Mouse (Mus musculus): ENCODE data around the gene Cacna1d. TPM values are rescaled to one million over a fixed set of nuclear protein-coding genes. Genes with fewer than 3 reads are reported as not detected.

Cacna1d gene
- total RNA-seq, 1 experiment from 2014 or later, result 8.3 TPM

- ATAC-seq (ENCODE audit: extremely low read depth, insufficient number of reproducible peaks, low FRiP score, poor library complexity, severe bottlenecking), result no peak
Measured at GRCm38 (mm10) chr14:30190308-30190971, 300.8 kb downstream of the Cacna1d start.

- peak; percentile 57; the same call in 1 of the 2 replicates for ATAC-seq (ENCODE audit: extremely low read depth, insufficient number of reproducible peaks, low FRiP score, poor library complexity, severe bottlenecking)
Measured at GRCm38 (mm10) chr14:30185616-30186274, 305.5 kb downstream of the Cacna1d start.

- ATAC-seq (ENCODE audit: extremely low read depth, insufficient number of reproducible peaks, low FRiP score, poor library complexity, severe bottlenecking), result peak; percentile 25; the same call in 1 of the 2 replicates
Measured at GRCm38 (mm10) chr14:30184445-30185152, 306.7 kb downstream of the Cacna1d start.

GRCm38 (mm10) chr14:30184013-30184412, 307.2 kb downstream of the Cacna1d start:
- ATAC-seq (ENCODE audit: extremely low read depth, insufficient number of reproducible peaks, low FRiP score, poor library complexity, severe bottlenecking), result 0 out of 2 replicates have a peak, but pooled peaks have one; percentile 33

GRCm38 (mm10) chr14:30182624-30183524, 308.4 kb downstream of the Cacna1d start:
- no peak for ATAC-seq (ENCODE audit: extremely low read depth, insufficient number of reproducible peaks, low FRiP score, poor library complexity, severe bottlenecking)

- no peak for ATAC-seq (ENCODE audit: extremely low read depth, insufficient number of reproducible peaks, low FRiP score, poor library complexity, severe bottlenecking)
Measured at GRCm38 (mm10) chr14:30178306-30178705, 312.9 kb downstream of the Cacna1d start.

- ATAC-seq (ENCODE audit: extremely low read depth, insufficient number of reproducible peaks, low FRiP score, poor library complexity, severe bottlenecking), result no peak
Measured at GRCm38 (mm10) chr14:30177850-30178249, 313.4 kb downstream of the Cacna1d start.

- no peak for ATAC-seq (ENCODE audit: extremely low read depth, insufficient number of reproducible peaks, low FRiP score, poor library complexity, severe bottlenecking)
Measured at GRCm38 (mm10) chr14:30175362-30175761, 315.9 kb downstream of the Cacna1d start.

GRCm38 (mm10) chr14:30172821-30173755, 318.2 kb downstream of the Cacna1d start:
- ATAC-seq (ENCODE audit: extremely low read depth, insufficient number of reproducible peaks, low FRiP score, poor library complexity, severe bottlenecking), result no peak

GRCm38 (mm10) chr14:30171593-30171992, 319.7 kb downstream of the Cacna1d start:
- no peak for ATAC-seq (ENCODE audit: extremely low read depth, insufficient number of reproducible peaks, low FRiP score, poor library complexity, severe bottlenecking)

- ATAC-seq (ENCODE audit: extremely low read depth, insufficient number of reproducible peaks, low FRiP score, poor library complexity, severe bottlenecking), result 0 out of 2 replicates have a peak, but pooled peaks have one; percentile 28
Measured at GRCm38 (mm10) chr14:30171008-30171407, 320.2 kb downstream of the Cacna1d start.

GRCm38 (mm10) chr14:30169455-30169854, 321.8 kb downstream of the Cacna1d start:
- no peak for ATAC-seq (ENCODE audit: extremely low read depth, insufficient number of reproducible peaks, low FRiP score, poor library complexity, severe bottlenecking)

- ATAC-seq (ENCODE audit: extremely low read depth, insufficient number of reproducible peaks, low FRiP score, poor library complexity, severe bottlenecking), result no peak
Measured at GRCm38 (mm10) chr14:30168902-30169301, 322.4 kb downstream of the Cacna1d start.

GRCm38 (mm10) chr14:30168387-30168786, 322.9 kb downstream of the Cacna1d start:
- ATAC-seq (ENCODE audit: extremely low read depth, insufficient number of reproducible peaks, low FRiP score, poor library complexity, severe bottlenecking), result no peak

- no peak for ATAC-seq (ENCODE audit: extremely low read depth, insufficient number of reproducible peaks, low FRiP score, poor library complexity, severe bottlenecking)
Measured at GRCm38 (mm10) chr14:30167606-30168005, 323.6 kb downstream of the Cacna1d start.

- ATAC-seq (ENCODE audit: extremely low read depth, insufficient number of reproducible peaks, low FRiP score, poor library complexity, severe bottlenecking), result no peak
Measured at GRCm38 (mm10) chr14:30166036-30166435, 325.2 kb downstream of the Cacna1d start.

GRCm38 (mm10) chr14:30163733-30164708, 327.2 kb downstream of the Cacna1d start:
- no peak for ATAC-seq (ENCODE audit: extremely low read depth, insufficient number of reproducible peaks, low FRiP score, poor library complexity, severe bottlenecking)
